Mouse (Mus musculus): ENCODE measurements at regions not wholly inside any gene's neighbourhood (a gene's known extent, or its start where the extent isn't known, plus 50 kb on each side); places are given as distances from the start of the nearest gene placed in this dataset.
A peak's percentile ranks its signal among the peaks of the same experiment; 100 is the strongest.

DNA sequence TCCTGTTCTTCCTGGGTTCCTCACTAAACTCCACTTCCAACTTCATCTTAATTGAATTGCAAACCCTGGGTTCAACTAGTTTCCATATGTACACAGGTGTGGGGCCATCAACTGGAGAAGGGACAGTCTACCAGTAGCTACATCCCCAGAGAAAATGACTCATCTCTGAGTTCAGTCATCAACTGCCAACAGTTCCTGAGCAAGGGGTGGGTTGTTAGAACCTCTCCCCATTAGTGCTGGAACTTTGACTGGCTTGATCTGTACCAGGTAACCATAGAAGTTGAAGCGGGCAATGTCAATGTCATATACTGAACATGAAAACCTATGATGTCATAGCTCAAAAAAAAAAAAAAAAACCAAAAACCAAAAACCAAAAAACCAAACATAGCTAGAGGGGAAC, 69.8 kb downstream of the Gm21750 start:
- no peak for DNase-seq (ENCODE audit: low spot score)

DNA sequence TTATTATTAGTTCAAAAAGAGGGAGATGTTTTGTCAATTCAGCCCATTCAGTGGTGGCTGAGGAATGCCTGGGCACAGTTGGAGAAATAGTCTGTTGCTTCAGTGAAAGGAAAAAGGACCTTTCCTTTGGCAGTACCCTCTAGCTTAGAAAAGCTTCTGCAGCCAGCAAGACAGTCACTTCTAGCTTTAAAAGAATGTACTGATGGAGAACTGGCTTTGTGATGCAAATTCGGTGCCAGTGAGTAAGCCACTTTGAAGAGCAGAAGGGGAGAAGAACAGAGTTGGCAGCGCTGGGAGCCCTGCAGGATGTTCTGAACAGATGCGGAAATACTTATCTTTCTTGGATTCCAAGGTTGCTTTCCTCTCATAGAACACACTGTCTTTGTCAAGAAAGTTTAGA, 71.1 kb downstream of the Gm21750 start:
- no peak for DNase-seq (ENCODE audit: low spot score)

DNA sequence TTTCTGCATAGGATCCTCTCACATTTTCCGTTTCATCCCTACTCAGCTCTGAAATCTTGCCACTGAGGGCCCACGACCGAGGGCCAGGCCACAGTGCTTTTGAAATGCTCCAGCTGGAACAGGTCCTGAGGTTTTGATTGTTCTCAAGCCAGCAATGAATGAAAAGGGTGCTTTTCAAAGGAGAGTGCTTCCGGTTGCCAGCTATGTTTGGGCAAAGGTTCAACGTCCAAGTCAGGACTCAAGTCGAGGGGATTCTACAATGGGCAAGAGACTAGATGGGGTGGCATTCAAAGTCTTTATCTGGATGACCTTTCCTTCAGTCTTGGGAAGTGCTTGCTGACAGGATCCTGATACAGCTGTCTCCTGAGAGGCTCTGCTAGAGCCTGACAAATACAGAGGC, 89.8 kb downstream of the Gm21750 start:
- no peak for DNase-seq (ENCODE audit: low spot score)

DNA sequence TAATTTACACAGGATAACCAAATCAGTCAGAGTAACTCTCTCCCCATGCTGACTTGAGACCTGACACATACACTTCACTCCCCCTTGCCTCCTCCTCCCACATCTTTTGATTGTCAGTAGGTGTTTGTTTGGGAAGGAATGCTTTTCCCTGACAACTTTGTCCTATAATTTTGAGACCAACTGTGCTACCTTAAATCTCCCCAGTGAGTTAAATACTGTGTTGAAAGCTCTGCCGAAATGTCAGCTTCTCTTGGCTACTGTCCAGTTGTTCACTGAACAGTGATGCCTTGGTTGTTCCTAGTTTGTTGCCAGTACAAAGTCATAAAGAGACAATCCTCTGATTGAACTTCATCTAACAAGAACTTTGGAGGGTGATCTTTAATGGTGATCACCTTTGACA, 99.0 kb downstream of the Gm21750 start:
- DNase-seq (ENCODE audit: low spot score) = peak; percentile 6

DNA sequence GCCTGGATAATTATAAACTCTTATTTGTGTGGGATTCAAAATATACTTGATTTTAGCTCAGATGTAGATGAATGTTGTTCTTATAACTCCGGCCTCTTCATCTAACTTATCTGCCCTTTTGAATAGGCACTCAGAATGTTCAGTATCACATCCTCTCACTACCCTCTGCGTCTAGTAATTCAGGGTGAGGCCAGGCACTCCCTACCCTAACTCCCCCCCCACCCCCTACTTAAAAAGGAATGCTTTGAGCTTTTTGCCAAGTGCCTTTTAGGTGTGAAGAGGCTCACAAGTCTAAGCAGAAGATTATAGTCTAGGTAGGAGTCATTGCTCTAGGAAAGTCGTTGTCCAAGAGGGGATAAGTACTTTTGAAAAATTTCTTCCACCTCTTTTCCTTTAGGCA, 111.9 kb downstream of the Gm21750 start:
- DNase-seq (ENCODE audit: low spot score) = no peak

DNA sequence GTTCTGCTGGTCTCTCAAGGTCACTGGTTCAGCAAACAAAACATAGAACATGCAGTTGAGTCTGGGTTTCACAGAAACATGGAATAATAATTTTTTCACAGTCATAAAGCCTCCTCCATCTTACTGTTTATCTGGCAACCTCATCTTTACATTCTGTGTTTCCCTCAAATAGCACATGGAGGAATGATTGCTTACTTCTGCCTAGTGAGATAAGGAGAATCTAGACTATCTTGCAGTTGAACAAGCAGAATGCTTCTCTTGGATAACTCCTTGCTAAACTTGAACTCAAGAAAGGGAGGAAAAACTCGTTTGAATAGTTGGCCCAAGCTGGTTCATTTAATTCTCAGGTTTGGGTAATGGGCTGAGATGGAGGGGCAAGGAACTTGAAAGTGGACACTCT, 112.8 kb downstream of the Gm21750 start:
- DNase-seq (ENCODE audit: low spot score) = no peak

DNA sequence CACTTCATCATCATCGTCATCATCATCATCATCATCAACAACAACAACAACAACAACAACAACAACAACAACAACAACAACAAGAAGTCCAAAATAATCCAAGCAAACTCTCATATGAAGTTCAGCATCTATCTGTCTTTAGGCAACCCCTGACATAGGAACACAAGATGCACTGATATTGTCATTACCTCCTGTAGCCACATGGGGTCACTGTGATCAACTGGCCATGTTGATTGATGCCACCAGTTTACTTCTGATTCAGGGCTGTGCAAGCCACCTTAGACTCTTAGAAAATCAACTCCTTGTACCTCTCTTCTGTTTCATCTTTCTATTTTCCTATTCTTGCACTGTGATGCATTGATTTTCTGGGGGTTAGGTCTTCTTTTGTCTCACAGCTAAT, 115.0 kb downstream of the Gm21750 start:
- peak; percentile 70 for DNase-seq (ENCODE audit: low spot score)

DNA sequence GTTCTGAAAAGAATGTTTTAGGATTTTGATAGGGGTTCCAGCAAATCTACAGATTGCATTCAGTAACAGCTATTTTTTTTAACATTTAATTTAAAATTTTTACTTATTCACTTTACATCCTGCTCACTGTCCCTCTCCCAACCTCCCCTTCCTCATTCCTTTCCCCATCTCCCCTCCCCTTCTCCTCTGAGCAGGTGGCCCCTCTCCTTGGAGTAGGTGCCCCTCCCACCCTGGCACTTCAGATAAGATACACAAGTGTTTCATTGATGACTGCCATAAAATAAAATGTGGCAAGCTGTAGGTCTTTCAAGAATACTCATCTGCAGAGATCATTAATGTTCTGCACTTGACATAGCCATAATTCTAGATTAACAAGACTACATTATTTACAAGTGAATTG, 146.1 kb downstream of the Gm21750 start:
- no peak for DNase-seq (ENCODE audit: low spot score)

DNA sequence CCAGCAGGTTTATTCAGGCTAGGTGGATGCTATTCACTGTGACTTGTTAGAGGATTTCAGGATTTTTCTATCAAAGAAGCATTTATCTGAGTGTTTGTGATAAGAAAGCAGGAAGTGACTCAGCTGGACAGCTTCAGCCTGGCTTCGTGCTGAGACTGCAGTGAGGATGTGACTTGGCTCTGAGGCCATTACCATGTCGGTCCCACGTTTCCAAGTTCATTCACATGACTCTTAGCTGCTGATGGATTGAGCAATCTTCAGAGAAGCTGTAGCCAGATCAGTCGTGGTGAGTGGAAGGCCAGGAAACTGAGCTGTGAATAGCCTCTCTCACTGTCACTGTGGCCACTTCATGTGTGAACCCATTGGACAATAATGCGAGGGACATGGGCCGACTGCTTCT, 177.9 kb downstream of the Gm21750 start:
- DNase-seq (ENCODE audit: low spot score) = peak; percentile 65

DNA sequence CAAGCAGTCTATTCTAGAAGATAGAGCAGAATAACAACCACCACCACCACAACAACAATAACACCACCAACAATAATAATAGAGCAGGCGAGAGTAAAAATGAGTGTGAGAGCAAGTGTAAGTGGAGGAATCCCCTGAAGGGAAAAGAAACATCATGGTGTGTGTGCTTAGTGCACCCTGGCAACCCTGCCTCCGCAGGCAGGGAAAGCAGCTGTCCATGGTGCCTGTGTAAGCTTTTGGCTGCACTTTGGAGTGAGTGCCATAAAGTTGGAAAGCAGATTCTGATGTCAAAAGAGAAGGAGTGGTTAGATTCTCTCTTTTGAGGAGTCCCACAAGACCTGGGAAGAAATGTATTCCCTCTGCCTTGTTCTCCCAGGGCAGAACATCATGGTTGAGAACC, 200.8 kb downstream of the Gm21750 start:
- DNase-seq (ENCODE audit: low spot score) = peak; percentile 10

DNA sequence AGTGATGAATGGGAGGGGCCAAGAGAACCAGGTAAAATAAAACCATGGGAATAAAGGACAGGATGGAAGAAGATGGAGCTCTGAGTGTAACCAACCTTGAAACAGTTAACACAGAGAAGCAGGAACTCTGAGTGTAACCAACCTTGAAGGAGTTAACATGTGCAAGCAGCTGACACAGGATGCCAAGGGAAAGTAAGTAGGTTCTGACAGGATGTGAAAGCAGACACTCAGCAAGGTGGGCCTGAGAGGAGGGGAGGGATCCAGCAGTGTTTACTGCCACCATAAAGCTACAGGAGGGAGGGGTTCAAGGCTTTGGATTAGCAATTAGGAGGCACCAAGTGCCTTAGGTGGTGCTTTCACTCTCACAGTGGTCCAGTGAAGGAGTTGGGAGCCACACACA, 213.3 kb downstream of the Gm21750 start:
- no peak for DNase-seq (ENCODE audit: low spot score)

DNA sequence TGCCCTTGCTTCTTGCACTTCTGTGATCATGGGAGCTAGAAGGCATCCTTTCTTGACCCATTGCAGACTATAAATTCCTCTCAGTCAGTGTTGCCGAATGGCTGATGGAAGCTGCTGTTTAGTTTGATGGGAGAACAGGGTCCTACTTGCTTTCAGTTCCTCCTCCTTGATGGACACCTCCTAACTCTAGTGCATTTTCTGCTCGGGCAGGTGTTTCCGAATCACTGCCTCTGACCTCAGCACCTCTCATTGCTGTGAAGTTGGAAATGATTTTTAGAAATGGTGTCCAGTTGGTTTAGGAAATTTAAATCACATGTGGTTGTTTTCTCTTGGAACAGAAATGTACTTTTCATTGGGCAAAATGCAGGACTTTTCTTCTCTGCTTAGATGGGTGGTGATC, 214.9 kb downstream of the Gm21750 start:
- no peak for DNase-seq (ENCODE audit: low spot score)

DNA sequence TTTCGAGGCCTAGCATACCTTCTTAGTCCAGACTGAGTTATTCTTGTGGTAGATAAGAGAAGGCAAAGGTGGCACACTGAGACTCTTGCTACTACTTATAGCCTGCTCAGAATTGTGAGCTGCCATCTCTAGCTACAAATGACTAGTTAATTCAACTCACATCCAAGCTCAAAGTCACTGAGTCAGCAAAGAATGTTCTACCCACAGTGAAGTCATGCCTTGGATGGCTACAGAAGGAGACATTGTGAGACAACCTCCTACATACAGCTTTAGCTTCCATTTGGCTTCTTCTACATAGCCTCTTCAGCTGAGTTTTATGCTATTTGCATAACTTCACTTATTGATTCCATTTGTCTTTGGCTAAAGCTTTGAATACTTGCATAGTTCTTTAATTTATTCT, 217.2 kb downstream of the Gm21750 start:
- DNase-seq (ENCODE audit: low spot score) = no peak

DNA sequence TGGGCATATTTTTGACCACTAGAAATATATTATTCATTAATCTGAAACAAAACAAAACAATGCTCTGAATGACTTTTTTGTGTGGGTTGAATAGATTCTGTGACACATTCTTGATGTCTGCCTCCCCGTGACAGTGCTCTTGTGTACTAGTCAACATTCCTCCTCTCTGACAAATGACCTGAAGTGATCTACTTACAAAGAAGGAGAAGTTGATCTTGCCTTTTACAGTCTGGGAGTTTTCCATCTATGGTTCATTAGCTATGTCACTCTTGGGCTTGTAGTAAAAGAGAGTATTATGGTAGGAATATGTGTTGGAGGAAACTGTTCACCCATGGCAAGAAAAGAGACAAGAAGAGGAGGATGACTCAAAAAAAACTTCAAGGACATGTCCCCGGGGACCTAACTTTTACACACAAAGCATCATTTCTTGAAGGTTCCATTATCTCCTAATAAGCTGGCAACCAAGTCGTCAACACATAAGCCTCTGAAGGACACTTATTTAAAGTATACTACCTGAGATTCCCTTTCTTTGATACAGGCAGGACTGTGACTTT, 217.9 kb downstream of the Gm21750 start:
- DNase-seq (ENCODE audit: low spot score) = no peak

DNA sequence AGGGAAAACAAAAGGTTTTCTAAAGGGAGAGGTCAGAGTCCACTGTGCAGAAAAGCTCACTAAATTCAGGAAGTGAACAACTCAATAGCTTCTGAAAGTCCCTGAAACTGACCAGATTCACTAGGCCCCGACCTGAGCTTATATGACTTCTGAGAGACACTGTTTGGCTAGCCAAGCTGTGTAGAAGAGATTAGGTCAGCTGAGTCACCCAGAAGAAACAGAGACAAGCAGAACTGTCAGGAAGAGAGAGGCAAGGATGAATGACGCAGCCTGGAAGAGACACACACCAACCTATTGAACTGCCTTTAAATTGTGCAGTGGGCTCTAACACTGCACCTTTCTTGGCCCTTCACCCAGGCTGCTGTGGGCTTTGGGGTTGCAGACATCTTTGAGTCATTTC, 230.4 kb downstream of the Gm21750 start:
- DNase-seq (ENCODE audit: low spot score) = no peak

DNA sequence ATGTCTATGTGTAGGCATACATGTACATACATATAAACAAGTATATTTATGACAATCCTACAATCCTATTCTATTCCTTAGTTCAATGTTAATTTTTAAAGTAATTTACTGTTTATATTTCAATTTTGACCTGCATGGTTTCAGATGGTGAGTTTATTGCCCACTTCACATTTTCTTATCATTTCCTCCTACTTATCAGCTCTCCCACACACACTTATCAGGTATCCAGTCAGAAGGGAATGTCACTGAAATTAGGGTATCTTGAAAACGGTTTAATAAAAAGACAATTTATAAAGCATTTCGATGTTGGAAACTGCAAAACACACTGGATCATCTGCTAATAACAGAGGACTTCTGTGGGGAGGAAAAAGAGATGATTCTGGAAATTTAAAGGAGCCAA, 233.8 kb downstream of the Gm21750 start:
- no peak for DNase-seq (ENCODE audit: low spot score)

DNA sequence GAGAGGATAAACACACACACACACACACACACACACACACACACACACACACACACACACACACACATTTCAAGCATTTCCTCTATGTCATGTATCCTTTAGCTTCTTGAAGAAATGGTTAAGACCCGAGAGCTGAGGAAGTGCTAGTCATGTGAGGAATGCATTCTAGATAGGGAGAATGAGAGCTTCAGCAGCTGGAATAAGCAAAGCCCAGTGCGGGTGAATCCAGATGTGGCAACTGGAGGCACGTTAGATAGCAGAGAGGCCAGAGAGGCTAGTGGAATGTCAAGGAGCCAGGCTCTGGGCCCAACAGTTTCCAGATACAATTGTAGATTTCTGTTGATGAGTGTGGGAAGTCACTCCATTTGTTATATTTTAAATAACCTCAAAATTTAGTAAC, 234.2 kb downstream of the Gm21750 start:
- DNase-seq (ENCODE audit: low spot score) = no peak

DNA sequence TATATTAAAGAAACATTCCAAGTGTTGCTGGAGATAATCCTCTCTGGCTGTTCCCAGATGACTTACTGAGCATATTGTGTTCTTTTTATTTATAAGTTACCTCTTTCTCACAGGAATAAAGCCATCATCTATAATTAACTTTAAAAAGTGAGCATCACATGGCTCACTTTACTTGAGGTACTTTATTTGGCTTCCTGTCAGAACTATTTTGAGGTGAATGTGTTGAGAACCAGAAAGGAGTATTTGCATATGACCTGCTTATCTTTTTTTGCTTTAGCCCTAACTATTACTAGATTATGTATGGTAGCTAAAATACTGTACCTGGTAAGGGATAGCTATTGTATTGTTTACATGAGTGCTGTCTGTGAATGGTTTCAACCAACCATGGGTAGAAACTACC, 238.1 kb downstream of the Gm21750 start:
- DNase-seq (ENCODE audit: low spot score) = no peak

DNA sequence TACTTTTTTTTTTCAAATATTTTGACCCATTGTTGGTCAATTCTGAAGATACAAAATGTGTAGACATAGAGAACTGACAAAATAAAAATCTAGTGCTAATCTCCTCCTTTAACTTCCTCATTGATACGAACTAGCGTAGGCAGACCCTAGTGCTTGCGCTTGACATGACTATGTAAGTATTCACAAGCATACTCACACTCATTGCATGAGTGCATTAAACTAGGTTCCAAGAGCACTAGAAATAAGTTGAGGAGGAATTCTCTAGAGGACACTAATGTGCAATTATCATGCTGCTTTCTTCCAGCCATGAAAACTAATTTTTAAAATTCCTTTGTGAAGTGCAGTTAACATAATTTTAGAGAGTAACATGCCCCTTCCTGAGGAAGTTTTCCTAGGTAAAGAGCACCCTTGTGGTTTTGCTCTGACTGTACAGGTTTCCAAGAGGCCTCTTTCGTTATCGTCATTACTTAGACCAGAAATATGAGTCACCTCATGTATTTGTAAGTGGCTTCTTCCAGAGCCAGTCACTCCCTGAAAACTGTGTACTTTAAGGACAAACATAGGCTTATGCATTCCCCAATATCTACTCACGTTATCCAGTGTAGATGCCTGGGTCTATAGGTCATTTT, 241.2 kb downstream of the Gm21750 start:
- DNase-seq (ENCODE audit: low spot score) = no peak

DNA sequence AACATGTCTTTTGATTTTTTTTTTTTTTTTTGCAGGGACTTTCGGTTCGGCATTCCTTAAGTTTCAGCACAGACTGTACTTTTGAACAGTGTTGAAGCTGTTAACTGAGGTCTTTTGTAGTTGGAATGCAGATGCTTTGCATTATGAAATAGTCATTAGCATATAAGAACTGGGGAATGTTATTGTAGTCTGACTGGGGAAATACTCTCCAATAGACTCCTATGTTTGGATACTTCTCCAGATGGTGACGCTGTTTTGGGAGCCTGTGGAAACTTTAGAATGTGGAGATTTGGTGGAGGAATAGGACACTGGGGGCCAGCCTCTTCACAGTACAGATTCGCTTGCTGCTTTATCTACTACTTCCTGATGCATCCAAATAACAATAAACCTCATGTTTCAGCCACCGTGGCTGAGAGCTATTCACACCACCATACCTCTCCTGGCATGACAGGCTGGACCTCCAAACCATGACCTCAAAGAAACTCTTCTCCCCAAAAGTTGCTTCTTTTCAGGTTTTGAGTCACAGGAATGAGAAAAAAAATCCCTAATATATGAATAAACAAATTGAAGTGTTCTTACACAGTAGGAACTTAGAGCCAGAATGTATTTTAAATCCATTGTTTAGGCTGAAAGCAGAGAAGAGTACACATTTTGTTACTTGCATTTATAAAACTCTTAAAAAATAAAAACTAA, 252.9 kb downstream of the Gm21750 start:
- DNase-seq (ENCODE audit: low spot score) = no peak

DNA sequence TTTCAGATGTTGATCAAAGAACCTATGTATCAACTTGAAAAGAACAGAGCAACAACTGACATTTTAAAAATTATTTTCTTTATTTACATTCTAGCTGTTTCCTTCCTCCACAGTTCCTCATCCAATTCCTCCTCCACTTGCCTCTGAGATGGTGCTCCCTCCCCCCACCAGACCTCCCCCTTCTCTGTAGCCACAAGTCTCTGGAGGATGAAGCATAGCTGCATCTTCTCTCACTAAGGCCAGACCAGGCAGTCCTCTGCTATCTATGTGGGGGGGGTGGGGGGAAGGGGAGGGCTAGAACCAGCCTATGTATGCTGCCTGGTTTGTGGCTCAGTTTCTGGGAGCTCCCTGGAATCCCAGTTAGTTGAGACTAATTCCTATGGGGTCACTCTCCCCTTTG, 255.0 kb downstream of the Gm21750 start:
- DNase-seq (ENCODE audit: low spot score) = no peak

DNA sequence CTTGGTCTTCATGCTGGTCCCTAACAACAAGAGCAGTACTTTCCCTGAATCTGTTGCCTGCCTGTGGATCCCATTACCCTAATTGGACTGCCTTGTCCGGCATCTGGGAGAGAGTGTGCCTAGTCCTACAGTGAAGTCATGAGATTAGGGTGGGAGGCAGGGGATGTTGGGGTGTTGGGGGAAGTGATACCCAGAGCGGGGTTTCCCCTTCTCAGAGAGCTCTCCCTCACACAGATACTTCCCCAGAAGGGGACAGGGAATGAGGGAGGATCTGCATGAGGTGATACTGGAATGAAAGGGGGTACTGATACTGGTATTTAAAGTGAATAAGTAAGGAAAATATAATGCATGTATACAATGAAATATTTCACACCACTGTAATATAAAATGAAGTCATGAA, 270.1 kb downstream of the Gm21750 start:
- DNase-seq (ENCODE audit: low spot score) = no peak

DNA sequence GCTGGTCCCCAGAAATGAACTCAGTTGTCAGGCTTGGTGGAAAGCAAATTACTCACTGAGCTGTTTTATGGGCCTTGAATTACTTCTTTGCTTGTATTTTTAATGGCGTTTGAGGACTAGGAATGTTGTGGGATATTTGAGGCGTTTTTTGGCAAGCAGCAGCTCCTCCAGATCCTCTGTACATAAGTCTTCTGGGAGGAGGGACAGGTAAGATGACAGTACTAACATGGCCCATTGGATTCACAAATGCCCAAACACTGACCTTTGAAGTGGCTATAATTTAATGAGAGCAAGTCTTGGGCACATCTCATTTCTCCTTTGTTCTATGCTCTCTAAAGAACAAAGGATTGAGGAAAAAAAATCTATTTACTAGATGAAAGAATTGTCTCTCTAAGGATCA, 286.3 kb downstream of the Gm21750 start:
- DNase-seq (ENCODE audit: low spot score) = no peak

DNA sequence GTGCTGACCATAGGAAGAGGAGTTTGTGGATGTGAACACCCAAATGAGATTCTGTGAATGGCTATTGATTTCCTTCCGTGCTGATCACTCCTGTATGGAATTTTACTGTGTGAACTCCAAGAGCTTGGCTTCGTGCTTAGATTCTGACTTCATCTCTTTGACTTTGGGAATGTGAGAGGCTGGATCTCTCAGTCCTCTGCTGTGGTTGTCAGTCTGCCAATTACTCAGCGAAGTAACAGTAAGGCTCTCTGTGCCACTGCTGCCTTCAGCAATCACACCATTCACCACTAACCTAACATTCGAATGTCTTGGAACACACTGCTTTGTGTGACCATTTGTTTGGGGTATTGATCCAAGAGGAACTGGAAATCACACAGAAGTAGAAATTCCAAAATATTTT, 291.5 kb downstream of the Gm21750 start:
- DNase-seq (ENCODE audit: low spot score) = no peak

All from adipocyte (in vitro differentiated cells).